Mouse (Mus musculus) stomach, embryonic 16.5 days (tissue): ENCODE data around the gene Abhd16a. TPM values are rescaled to one million over a fixed set of nuclear protein-coding genes. Genes with fewer than 3 reads are reported as not detected.
"Not testable (repeated sequence)": the region's sequence is repeated elsewhere in the genome, so short reads cannot be mapped to it uniquely, and the experiment has no call there.

Experiments used
- ATAC-seq: fragments of 200-750 bp; cut with Nextera tagmentation; 2 replicates; pipeline ENCODE4 v1.8.0; 2017; ENCODE audit warnings: moderate number of reproducible peaks, moderate TSS enrichment; ENCODE audit not compliant: insufficient read depth, low FRiP score
- H3K27ac ChIP-seq: fragments of 300-500 bp; sonication (generic); 2 replicates; pipeline ENCODE4 v1.5.1; 2014; ENCODE audit warnings: low read length
- H3K27me3 ChIP-seq: fragments of 300-500 bp; sonication (generic); 2 replicates; pipeline ENCODE4 v1.6.1; 2014; ENCODE audit warnings: low read length, control low read depth, mixed read lengths; ENCODE audit not compliant: control insufficient read depth, insufficient read depth
- H3K36me3 ChIP-seq: fragments of 300-500 bp; sonication (generic); 2 replicates; pipeline ENCODE4 v1.6.1; 2014; ENCODE audit warnings: low read length; ENCODE audit not compliant: control insufficient read depth, insufficient read depth
- H3K4me1 ChIP-seq: fragments of 300-500 bp; sonication (generic); 2 replicates; pipeline ENCODE4 v1.6.1; 2014; ENCODE audit warnings: low read length, control low read depth, mixed read lengths; ENCODE audit not compliant: control insufficient read depth, insufficient read depth
- H3K4me2 ChIP-seq: fragments of 300-500 bp; sonication (generic); 2 replicates; pipeline ENCODE4 v1.6.1; 2014; ENCODE audit warnings: low read depth, low read length, mixed read lengths
- H3K4me3 ChIP-seq: fragments of 300-500 bp; sonication (generic); replicated peaks from 2 replicates; pipeline ENCODE4 v1.5.1; 2014; ENCODE audit warnings: mild to moderate bottlenecking, low read length
- H3K9ac ChIP-seq: fragments of 300-500 bp; sonication (generic); 2 replicates; pipeline ENCODE4 v1.6.1; 2014; ENCODE audit warnings: low read length
- H3K9me3 ChIP-seq: fragments of 300-500 bp; sonication (generic); replicated peaks from 2 replicates; pipeline ENCODE4 v1.6.1; 2016; ENCODE audit warnings: low read length, control low read depth; ENCODE audit not compliant: control insufficient read depth
- WGBS: fragments of 180-500 bp; shearing (Covaris S2); extraction: QIAGEN DNeasy Blood & Tissue Kit; methylation state at CpG from one replicate; pipeline ENCODE4 v1.1.7; 2014; 5-methylcytosine and 5-hydroxymethylcytosine counted together
- polyA plus RNA-seq: library from polyadenylated mRNA; unstranded; fragments of >200 nt; fragmentation: Nextera tagmentation; extraction: Ambion mirVana; gene quantifications from 2 replicates; pipeline ENCODE4 v1.2.1, GENCODE M21; 2015

Abhd16a gene
- polyA plus RNA-seq, 1 experiment from 2014 or later: 95.8 TPM

DNA sequence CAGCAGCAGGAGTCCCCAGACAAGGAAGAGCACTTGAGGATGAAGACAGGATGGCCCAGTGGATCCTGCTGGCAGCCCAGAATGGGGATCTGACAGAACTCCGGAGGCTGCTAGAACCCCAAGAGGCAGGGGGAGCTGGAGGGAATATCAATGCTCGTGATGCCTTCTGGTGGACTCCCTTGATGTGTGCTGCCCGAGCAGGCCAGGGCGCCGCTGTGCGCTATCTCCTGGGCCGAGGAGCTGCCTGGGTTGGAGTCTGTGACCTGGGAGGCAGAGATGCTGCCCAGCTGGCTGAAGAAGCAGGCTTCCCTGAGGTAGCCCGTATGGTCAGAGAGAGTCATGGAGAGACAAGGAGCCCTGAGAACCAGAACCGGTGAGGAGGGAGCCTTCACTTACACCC is 34.2 kb downstream of the Abhd16a start:
- H3K4me2 ChIP-seq, H3K4me3 ChIP-seq, H3K27ac ChIP-seq, ATAC-seq, H3K27me3 ChIP-seq, H3K36me3 ChIP-seq, H3K9ac ChIP-seq, H3K9me3 ChIP-seq: not testable (repeated sequence)
- WGBS: 90% methylated on average over 9 of the region's 9 CpGs
- peaks cover 40% of the 10 kb centered on the region for H3K4me1 ChIP-seq

DNA sequence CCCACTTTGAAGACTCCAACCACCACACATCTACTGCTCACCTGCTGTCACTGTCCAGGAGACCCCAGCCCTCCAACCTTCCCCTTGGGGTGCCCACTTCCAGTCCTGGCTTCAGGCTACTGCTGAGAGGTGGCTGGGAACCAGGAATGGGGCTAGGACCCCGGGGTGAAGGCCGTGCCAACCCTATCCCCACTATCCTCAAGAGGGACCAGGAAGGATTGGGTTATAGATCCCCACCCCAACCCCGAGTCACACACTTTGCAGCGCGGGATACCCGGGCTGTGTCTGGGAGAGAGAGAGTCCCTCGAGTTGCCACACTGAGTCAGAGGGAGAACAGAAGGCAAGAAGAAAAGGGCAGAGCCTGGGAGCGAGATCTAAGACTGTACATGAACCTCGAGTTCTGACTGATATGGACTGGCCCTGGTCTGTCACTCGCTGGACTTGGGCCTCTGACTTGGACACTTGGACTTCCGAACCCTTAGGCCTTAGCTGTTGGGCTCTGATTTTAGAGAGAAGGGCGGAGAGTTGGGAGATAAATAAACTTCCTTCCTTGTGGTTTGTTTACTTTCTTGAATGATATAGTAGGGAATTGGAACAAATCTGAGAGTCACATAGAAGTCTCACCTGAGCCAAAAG is 35.3 kb downstream of the Abhd16a start:
- ATAC-seq: not testable (repeated sequence)

DNA sequence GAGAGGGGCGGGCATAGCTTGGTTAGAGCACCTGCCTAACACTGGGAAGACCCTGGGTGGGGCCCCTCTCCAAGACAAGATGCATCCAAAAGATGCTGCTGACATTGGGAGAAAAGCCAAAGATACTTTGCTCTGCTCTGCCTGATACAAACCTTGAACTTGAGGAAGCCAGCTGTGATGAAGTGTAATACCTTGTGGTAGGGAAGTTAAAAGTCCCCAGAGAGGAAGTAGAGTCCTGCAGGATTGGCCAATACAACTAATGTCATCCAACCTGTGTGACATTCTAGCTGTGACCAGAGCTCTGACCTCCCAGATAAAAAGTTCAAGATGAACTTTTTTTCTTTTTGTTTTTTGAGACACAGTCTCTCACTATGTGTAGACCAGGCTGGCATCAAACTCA is 36.0 kb downstream of the Abhd16a start:
- H3K27me3 ChIP-seq: no peaks in the 10 kb centered on the region
- peaks cover 37% of the 10 kb centered on the region for H3K4me1 ChIP-seq
- no peaks in the 10 kb centered on the region for H3K9me3 ChIP-seq
- 81% methylated on average over 1 of the region's 1 CpGs for WGBS
- H3K27ac ChIP-seq: peak overlapping the region; percentile 90
- peak overlapping the region; percentile 83; the same call in 1 of the 2 replicates for H3K9ac ChIP-seq
- peak overlapping the region; percentile 79 for H3K4me2 ChIP-seq
- ATAC-seq: no peak
- H3K4me3 ChIP-seq: no peak overlapping the region
- H3K36me3 ChIP-seq: no peaks in the 10 kb centered on the region

More for the DNA sequence above, 35.3 kb downstream of the Abhd16a start:
- not testable (repeated sequence) for H3K9ac ChIP-seq, H3K4me2 ChIP-seq, H3K9me3 ChIP-seq, H3K36me3 ChIP-seq, H3K27me3 ChIP-seq, H3K4me3 ChIP-seq
- Histone ChIP-seq H3K4me1 (peaks cover 42% of the 10 kb centered on the region), H3K27ac (peak overlapping the region; percentile 90; the same call in 1 of the 2 replicates)
- 90% methylated on average over 12 of the region's 12 CpGs for WGBS

DNA sequence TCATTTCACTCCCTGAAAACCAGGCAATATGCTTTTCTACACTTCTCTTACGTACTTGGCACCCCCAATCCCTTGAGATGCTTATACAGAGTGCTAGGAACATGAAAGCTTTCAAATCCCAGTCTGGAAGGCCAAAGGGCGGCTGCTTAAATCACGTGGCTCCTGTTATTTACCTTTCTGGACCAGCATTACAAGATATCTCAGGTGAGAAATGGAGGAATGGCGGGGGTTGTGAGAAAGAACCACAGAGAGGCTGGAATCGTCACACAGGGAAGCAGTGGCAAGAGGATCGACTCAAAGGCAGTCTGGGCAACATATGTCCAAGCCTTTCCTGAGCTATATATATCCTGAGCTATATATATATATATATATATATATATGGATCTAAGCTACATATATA is 36.5 kb downstream of the Abhd16a start:
- Histone ChIP-seq H3K9ac (peak overlapping the region; percentile 83), H3K4me3 (peak overlapping the region; percentile 59), H3K9me3 (no peaks in the 10 kb centered on the region), H3K4me1 (peaks cover 33% of the 10 kb centered on the region), H3K4me2 (peak overlapping the region; percentile 79), H3K36me3 (no peaks in the 10 kb centered on the region), H3K27me3 (no peaks in the 10 kb centered on the region), H3K27ac (peak overlapping the region; percentile 90)
- ATAC-seq: no peak
- WGBS: 17% methylated on average over 6 of the region's 6 CpGs

DNA sequence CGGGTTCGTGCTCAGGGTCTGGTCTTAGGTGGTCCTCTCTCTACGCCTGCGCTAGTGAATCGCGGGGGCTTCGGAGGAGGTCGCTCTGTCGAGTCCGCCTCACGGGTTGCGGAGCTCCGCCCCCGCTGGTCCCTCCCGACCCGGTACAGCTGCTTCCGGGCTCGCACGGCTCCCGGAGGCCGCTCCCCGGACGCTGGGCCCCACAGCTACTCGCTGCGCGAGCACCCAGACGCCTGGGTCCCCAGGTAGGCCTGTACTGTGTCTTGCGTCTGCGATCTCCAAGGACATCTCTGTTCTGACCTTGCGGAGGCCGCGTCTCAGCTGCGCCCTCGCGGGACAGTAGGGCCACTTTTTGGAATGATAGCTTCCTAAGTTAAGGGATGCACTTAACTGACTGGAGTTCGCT is 37.1 kb downstream of the Abhd16a start, which contains the start of gene D17H6S53E:
D17H6S53E (plus strand) TSS at position 168 of the 406 bp plus-strand sequence.
- peak; percentile 73 for ATAC-seq
- peak within 1 kb of the TSS; percentile 59 for H3K4me3 ChIP-seq
- WGBS: under 1% methylated on average over 36 of the region's 36 CpGs
- H3K27ac ChIP-seq: peak within 1 kb of the TSS; percentile 90
- peak within 1 kb of the TSS; percentile 79 for H3K4me2 ChIP-seq
- no peaks in the 10 kb centered on the region for H3K36me3 ChIP-seq
- no peaks in the 10 kb centered on the region for H3K27me3 ChIP-seq
- H3K9me3 ChIP-seq: no peaks in the 10 kb centered on the region
- H3K4me1 ChIP-seq: peaks cover 33% of the 10 kb centered on the region
- H3K9ac ChIP-seq: peak within 1 kb of the TSS; percentile 83

DNA sequence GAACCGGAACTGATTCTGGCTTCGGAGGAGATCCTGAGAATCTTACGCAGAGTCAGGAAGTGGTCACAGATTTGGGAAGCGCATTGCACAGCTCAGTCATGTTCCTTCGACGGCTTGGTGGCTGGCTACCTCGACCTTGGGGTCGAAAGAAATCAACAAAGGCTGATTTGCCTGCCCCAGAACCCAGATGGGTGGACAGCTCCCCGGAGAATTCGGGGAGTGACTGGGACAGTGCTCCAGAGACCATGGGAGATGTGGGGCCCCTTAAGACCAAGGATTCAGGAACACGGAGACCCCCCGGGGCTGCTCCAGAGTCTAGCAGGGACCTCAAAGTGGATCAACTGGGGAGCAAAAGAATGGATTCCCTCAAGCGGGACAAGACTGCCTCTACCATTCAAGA is 38.0 kb downstream of the Abhd16a start:
- Histone ChIP-seq H3K27ac (peak overlapping the region; percentile 90; the same call in 1 of the 2 replicates), H3K4me3 (peak overlapping the region; percentile 59), H3K4me2 (peak overlapping the region; percentile 79), H3K27me3 (no peaks in the 10 kb centered on the region), H3K36me3 (no peaks in the 10 kb centered on the region), H3K4me1 (peaks cover 31% of the 10 kb centered on the region), H3K9ac (peak overlapping the region; percentile 83), H3K9me3 (no peaks in the 10 kb centered on the region)
- 52% methylated on average over 13 of the region's 13 CpGs for WGBS
- no peak for ATAC-seq

DNA sequence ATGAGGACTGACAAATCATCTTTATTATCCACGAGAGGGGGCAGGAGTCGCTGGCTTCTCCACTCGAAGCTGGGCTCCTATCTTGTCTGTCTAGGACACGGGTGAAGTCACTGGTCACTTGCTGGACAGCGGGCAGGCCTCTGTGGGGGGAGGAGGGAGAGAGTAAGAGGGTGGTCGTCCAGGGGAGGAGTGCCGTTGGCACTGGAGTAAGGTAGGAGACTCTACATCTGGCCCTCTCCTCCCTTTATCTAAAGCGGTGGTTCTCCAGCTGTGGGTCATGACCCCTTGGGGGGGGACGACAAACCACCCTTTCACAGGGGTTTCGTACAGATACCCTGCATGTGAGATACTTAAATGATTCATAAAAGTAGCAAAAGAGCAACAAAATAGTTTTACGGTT is 39.9 kb downstream of the Abhd16a start:
- ATAC-seq: no peak
- H3K27me3 ChIP-seq: no peaks in the 10 kb centered on the region
- H3K27ac ChIP-seq: no peak overlapping the region
- H3K4me1 ChIP-seq: peaks cover 23% of the 10 kb centered on the region
- no peaks in the 10 kb centered on the region for H3K36me3 ChIP-seq
- peak overlapping the region; percentile 39; the same call in 1 of the 2 replicates for H3K9ac ChIP-seq
- WGBS: 69% methylated on average over 11 of the region's 11 CpGs
- no peaks in the 10 kb centered on the region for H3K9me3 ChIP-seq
- no peak overlapping the region for H3K4me3 ChIP-seq
- no peak overlapping the region for H3K4me2 ChIP-seq

DNA sequence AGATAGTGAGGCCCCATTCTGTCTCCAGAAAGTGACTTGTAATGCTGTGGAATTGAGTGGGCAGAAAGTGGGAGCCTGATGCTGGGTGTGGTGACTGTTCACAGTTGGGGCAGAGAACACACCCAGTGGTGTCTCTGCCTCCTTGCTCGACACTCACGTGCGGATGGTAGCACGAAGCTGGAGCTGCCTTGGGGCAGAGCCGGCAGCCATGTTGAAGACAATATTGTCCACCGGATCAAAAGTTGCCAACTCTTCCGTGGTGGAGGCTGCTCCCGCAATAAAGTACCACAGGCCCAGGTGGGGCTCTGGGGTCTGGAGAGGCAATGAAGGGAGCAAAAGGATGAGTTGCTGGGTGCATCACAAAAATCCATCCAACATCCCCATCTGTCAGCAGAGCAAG is 42.0 kb downstream of the Abhd16a start:
- Histone ChIP-seq H3K27me3 (no peaks in the 10 kb centered on the region), H3K27ac (no peak overlapping the region), H3K4me1 (peaks cover 15% of the 10 kb centered on the region), H3K9me3 (no peaks in the 10 kb centered on the region), H3K36me3 (no peaks in the 10 kb centered on the region), H3K4me3 (no peak overlapping the region), H3K4me2 (no peak overlapping the region), H3K9ac (no peak overlapping the region)
- 88% methylated on average over 8 of the region's 8 CpGs for WGBS
- ATAC-seq: no peak

DNA sequence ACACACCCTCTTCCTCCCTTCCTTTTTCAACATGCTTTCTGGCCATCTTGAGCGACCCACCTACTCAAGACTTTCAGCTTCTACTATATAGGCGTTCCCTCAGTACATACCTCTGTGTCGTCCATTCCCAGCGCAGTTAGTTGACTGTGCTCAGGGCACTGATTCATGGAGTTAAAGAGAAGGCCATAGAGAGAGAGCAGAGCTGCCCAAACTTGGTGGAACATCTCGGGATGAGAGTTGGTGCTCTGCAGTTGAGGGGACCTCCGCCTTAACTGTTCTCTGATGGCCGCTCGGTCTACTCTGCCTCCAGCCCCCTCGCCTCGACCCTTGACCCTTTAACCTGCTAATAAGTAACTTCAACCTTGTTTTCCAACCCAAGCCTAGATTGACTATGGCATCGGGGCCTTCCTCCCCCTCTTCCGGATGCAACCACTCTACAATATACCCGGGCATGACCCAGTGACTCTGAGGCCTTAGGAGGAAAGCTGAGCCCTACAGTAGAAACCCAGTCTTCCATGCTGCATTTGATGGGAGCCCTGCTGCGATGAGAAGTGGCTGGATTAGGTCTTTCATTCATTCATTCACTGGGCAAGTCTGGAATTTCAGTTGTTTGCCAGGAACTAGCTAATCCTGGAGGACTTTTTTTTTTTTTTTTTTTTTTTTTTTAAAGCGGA is 42.6 kb downstream of the Abhd16a start, which contains the start of gene Apom:
Apom (minus strand) TSS at position 551 of the 674 bp plus-strand sequence.
- WGBS: 74% methylated on average over 15 of the region's 15 CpGs
- no peak within 1 kb of the TSS for H3K9ac ChIP-seq
- no peak for ATAC-seq

More for the DNA sequence above, 42.6 kb downstream of the Abhd16a start, which contains the start of gene Apom:
- no peak within 1 kb of the TSS for H3K4me3 ChIP-seq
- H3K9me3 ChIP-seq: no peaks in the 10 kb centered on the region
- no peak within 1 kb of the TSS for H3K27ac ChIP-seq
- no peaks in the 10 kb centered on the region for H3K27me3 ChIP-seq
- H3K36me3 ChIP-seq: no peaks in the 10 kb centered on the region
- H3K4me2 ChIP-seq: no peak within 1 kb of the TSS
- peaks cover 19% of the 10 kb centered on the region for H3K4me1 ChIP-seq
